Mouse (Mus musculus): ENCODE results near the gene Insyn1.
A peak's percentile ranks its signal among the peaks of the same experiment; 100 is the strongest.

Gene Insyn1

GRCm38 (mm10) chr9:58487851-58488801 lies at the start of gene Insyn1:
Gene Insyn1, plus strand, starts transcription at chr9:58488603.
- DNase-seq, result no peak

GRCm38 (mm10) chr9:58438921-58439396 lies 49.4 kb upstream of the Insyn1 start:
- peak; percentile 38 for DNase-seq

GRCm38 (mm10) chr9:58440100-58440499 lies 48.3 kb upstream of the Insyn1 start:
- peak; percentile 66 for DNase-seq

- no peak for DNase-seq
Observed at GRCm38 (mm10) chr9:58440614-58441013, 47.8 kb upstream of the Insyn1 start.

- no peak for DNase-seq
Observed at GRCm38 (mm10) chr9:58441351-58442104, 46.9 kb upstream of the Insyn1 start.

- peak; percentile 40 for DNase-seq
Observed at GRCm38 (mm10) chr9:58442105-58443010, 46.0 kb upstream of the Insyn1 start.

- no peak for DNase-seq
Observed at GRCm38 (mm10) chr9:58443061-58443460, 45.3 kb upstream of the Insyn1 start.

GRCm38 (mm10) chr9:58446829-58447228 lies 41.6 kb upstream of the Insyn1 start:
- DNase-seq, result no peak

GRCm38 (mm10) chr9:58447997-58448595 lies 40.3 kb upstream of the Insyn1 start:
- DNase-seq, result no peak

GRCm38 (mm10) chr9:58449526-58449925 lies 38.9 kb upstream of the Insyn1 start:
- DNase-seq, result no peak

- no peak for DNase-seq
Observed at GRCm38 (mm10) chr9:58453791-58454378, 34.5 kb upstream of the Insyn1 start.

GRCm38 (mm10) chr9:58454886-58455285 lies 33.5 kb upstream of the Insyn1 start:
- no peak for DNase-seq

GRCm38 (mm10) chr9:58455798-58456197 lies 32.6 kb upstream of the Insyn1 start:
- DNase-seq, result peak; percentile 61

GRCm38 (mm10) chr9:58457481-58457955 lies 30.9 kb upstream of the Insyn1 start:
- DNase-seq, result peak; percentile 69

- no peak for DNase-seq
Observed at GRCm38 (mm10) chr9:58458341-58458740, 30.1 kb upstream of the Insyn1 start.

GRCm38 (mm10) chr9:58458856-58459553 lies 29.4 kb upstream of the Insyn1 start:
- no peak for DNase-seq

- DNase-seq, result peak; percentile 89
Observed at GRCm38 (mm10) chr9:58467345-58468025, 20.9 kb upstream of the Insyn1 start.

- no peak for DNase-seq
Observed at GRCm38 (mm10) chr9:58470466-58470865, 17.9 kb upstream of the Insyn1 start.

GRCm38 (mm10) chr9:58473211-58473815 lies 15.1 kb upstream of the Insyn1 start:
- DNase-seq, result no peak

- DNase-seq, result no peak
Observed at GRCm38 (mm10) chr9:58487076-58487475, 1.3 kb upstream of the Insyn1 start.

Measured in layer of hippocampus, adult 9-11 months (tissue).